Mouse (Mus musculus) kidney, postnatal 0 days (tissue): ENCODE data around the gene Thap8. TPM values are rescaled to one million over a fixed set of nuclear protein-coding genes. Genes with fewer than 3 reads are reported as not detected.

Experiments used
- ATAC-seq: fragments of 200-750 bp; cut with Nextera tagmentation; replicated peaks from 2 replicates; pipeline ENCODE4 v1.8.0; 2017; ENCODE audit warnings: low read depth, moderate number of reproducible peaks, moderate TSS enrichment, moderate library complexity; ENCODE audit not compliant: low FRiP score
- DNase-seq: peaks from one replicate; pipeline ENCODE4 v3.0.0-alpha.2; 2016; ENCODE audit warnings: low spot score
- H3K27ac ChIP-seq: fragments of 300-500 bp; sonication (generic); 2 replicates; pipeline ENCODE4 v1.5.1; 2014; ENCODE audit warnings: mild to moderate bottlenecking
- H3K27me3 ChIP-seq: fragments of 300-500 bp; sonication (generic); 2 replicates; pipeline ENCODE4 v1.6.1; 2014; ENCODE audit warnings: low read length, mixed read lengths; ENCODE audit not compliant: insufficient read depth
- H3K36me3 ChIP-seq: fragments of 300-500 bp; sonication (generic); 2 replicates; pipeline ENCODE4 v1.6.1; 2014; ENCODE audit warnings: low read length, mixed read lengths; ENCODE audit not compliant: insufficient read depth
- H3K4me1 ChIP-seq: fragments of 300-500 bp; sonication (generic); replicated peaks from 2 replicates; pipeline ENCODE4 v1.6.1; 2014; ENCODE audit warnings: antibody characterized with exemption, low read length, mixed read lengths; ENCODE audit not compliant: insufficient read depth
- H3K4me2 ChIP-seq: fragments of 300-500 bp; sonication (generic); 2 replicates; pipeline ENCODE4 v1.6.1; 2014; ENCODE audit warnings: mild to moderate bottlenecking, low read length, moderate library complexity, mixed read lengths
- H3K4me3 ChIP-seq: fragments of 300-500 bp; sonication (generic); replicated peaks from 2 replicates; pipeline ENCODE4 v1.5.1; 2014; ENCODE audit warnings: low read depth, low read length
- H3K9ac ChIP-seq: fragments of 300-500 bp; sonication (generic); 2 replicates; pipeline ENCODE4 v1.6.1; 2014; ENCODE audit warnings: low read depth, low read length
- H3K9me3 ChIP-seq: fragments of 300-500 bp; sonication (generic); replicated peaks from 2 replicates; pipeline ENCODE4 v1.6.1; 2016; ENCODE audit warnings: low read length, inconsistent platforms, mixed read lengths
- CTCF ChIP-seq: IDR thresholded peaks from 2 replicates; pipeline ENCODE4 v1.5.1; 2016; ENCODE audit warnings: antibody characterized with exemption, low read depth, mild to moderate bottlenecking, moderate library complexity
- WGBS: fragments of 180-500 bp; shearing (Covaris S2); extraction: QIAGEN DNeasy Blood & Tissue Kit; methylation state at CpG from one replicate; pipeline ENCODE4 v1.1.7; 2014; 5-methylcytosine and 5-hydroxymethylcytosine counted together
- polyA plus RNA-seq: library from polyadenylated mRNA; unstranded; fragments of >200 nt; fragmentation: Nextera tagmentation; extraction: Ambion mirVana; gene quantifications from 2 replicates; pipeline ENCODE4 v1.2.1, GENCODE M21; 2015

The Thap8 gene
- polyA plus RNA-seq, 1 experiment from 2014 or later, result 0.11 TPM

DNA sequence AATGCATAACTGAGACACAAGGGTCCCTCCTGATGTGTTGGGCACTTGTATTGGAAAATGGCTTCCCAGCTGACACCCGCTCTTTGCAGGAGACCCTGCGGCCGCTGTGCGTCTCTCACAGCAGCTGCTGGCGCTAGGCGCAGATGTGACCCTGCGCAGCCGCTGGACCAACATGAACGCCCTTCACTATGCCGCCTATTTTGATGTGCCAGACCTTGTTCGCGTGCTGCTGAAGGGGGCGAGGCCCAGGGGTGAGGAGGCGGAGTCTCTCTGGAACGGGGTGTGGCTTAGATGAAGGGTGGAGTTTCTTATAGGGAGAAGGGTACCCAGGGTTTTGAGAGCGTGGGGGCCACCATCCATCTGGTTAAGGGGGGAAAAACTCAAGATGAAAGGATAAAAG is 17.4 kb downstream of the Thap8 start:
- 87% methylated on average over 16 of the region's 16 CpGs for WGBS
- H3K27me3 ChIP-seq, result no peaks in the 10 kb centered on the region

DNA sequence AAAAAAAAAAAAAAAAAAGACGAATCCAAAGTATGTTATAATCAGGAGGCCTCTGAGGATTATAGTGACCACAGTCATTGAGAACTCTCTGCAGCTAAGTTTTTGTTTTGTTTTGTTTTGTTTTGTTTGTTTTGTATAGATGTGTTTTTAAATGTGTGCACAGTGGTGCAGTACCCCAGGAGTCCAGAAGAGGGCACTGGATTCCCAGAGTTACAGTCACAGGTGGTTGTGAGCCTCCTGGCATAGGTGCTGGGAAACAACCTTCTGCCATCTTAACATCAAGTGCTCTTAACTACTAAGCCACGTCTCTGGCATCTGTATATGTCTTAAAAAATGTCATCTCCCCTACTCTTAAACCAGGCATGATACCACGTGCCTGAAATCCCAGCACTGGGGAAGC is 21.0 kb downstream of the Thap8 start:
- TF ChIP-seq CTCF, result peak; percentile 71
- no peaks in the 10 kb centered on the region for H3K27me3 ChIP-seq
- no peak for DNase-seq
- no peaks in the 10 kb centered on the region for H3K4me1 ChIP-seq
- H3K4me3 ChIP-seq, result no peak overlapping the region
- no peak overlapping the region for H3K4me2 ChIP-seq
- H3K27ac ChIP-seq, result no peak overlapping the region
- H3K9ac ChIP-seq, result no peak overlapping the region
- 55% methylated on average over 3 of the region's 3 CpGs for WGBS
- no peak for ATAC-seq
- H3K36me3 ChIP-seq, result peaks cover 27% of the 10 kb centered on the region
- H3K9me3 ChIP-seq, result no peaks in the 10 kb centered on the region

More for the DNA sequence above, 17.4 kb downstream of the Thap8 start:
- Histone ChIP-seq H3K9me3 (no peaks in the 10 kb centered on the region), H3K4me3 (no peak overlapping the region), H3K4me1 (peaks cover 2% of the 10 kb centered on the region; the same call in 1 of the 2 replicates), H3K27ac (no peak overlapping the region), H3K9ac (no peak overlapping the region), H3K4me2 (no peak overlapping the region), H3K36me3 (peaks cover 24% of the 10 kb centered on the region)
- DNase-seq (no peak), ATAC-seq (no peak)
- TF ChIP-seq CTCF, result no peak

GRCm38 (mm10) chr7:30306083-30306779 is 26.3 kb downstream of the Thap8 start:
- no peaks in the 10 kb centered on the region for H3K9me3 ChIP-seq
- H3K9ac ChIP-seq, result no peak overlapping the region
- WGBS, result 92% methylated on average over 16 of the region's 16 CpGs
- H3K4me2 ChIP-seq, result no peak overlapping the region
- no peak overlapping the region for H3K27ac ChIP-seq
- peaks cover 17% of the 10 kb centered on the region; the same call in 1 of the 2 replicates for H3K36me3 ChIP-seq
- peaks cover 8% of the 10 kb centered on the region; the same call in 1 of the 2 replicates for H3K4me1 ChIP-seq
- H3K27me3 ChIP-seq, result no peaks in the 10 kb centered on the region
- ATAC-seq (no peak), DNase-seq (peak; percentile 28)
- TF ChIP-seq CTCF, result peak; percentile 59; the same call in 1 of the 2 replicates
- no peak overlapping the region for H3K4me3 ChIP-seq

DNA sequence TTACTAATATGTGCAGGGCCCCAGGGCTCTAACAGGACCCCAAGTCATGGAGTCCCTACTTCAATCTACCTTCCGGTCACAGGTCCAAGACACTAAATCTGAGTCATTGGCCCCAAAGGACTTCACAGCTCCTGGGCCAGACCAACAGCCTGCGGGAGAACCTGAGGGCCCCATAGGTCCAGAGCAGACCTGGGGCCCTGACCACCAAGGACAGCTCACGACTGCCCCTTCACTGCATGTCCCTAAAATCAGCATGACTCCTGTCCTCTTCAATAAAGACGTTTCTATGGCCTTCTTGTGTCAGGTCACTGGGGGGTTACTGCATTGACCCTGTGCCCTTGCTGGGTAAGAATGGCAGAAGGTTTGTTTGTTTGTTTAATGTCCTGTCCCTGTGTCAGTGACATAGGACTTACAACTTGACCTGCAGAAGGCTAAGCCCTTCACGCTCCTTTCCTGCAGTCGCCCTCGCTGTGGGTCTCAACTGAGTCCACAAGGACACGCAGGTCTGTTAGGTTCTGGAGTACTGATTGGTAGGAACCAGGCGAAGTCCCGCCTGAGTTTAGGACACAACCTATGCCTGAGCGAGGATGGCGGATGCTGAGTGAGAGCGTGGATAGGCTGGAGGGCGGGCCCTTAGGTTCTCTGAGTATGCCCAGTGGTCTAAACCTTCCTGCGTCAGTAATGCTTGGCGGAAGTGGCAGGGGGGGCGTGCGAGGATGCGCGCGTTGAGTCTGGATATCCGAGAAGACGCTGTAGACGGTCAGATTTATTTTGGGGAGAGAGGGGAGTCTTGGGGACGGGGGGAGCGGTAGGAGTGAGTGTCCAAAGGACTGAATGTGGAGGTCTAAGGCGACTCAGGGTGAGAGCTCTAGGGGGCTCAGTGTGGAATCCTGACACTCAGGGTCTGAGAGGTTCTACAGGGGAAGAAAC is 28.4 kb downstream of the Thap8 start, which contains the start of gene Alkbh6:
TSS of gene Alkbh6 (plus strand) at position 642 of the 930 bp plus-strand sequence.
- 0 out of 2 replicates have a peak, but pooled peaks have one; percentile 14 for TF ChIP-seq CTCF
- H3K9me3 ChIP-seq, result no peaks in the 10 kb centered on the region
- H3K4me1 ChIP-seq, result peaks cover 8% of the 10 kb centered on the region; the same call in 1 of the 2 replicates
- peak within 1 kb of the TSS; percentile 54 for H3K9ac ChIP-seq
- H3K4me2 ChIP-seq, result peak within 1 kb of the TSS; percentile 77
- no peaks in the 10 kb centered on the region for H3K27me3 ChIP-seq
- peak within 1 kb of the TSS; percentile 50 for H3K4me3 ChIP-seq
- DNase-seq (peak; percentile 99), ATAC-seq (peak; percentile 98)
- peak within 1 kb of the TSS; percentile 78 for H3K27ac ChIP-seq
- H3K36me3 ChIP-seq, result peaks cover 9% of the 10 kb centered on the region; the same call in 1 of the 2 replicates
- 3% methylated on average over 27 of the region's 27 CpGs for WGBS

- Histone ChIP-seq H3K4me1 (peaks cover 11% of the 10 kb centered on the region; the same call in 1 of the 2 replicates), H3K27me3 (no peaks in the 10 kb centered on the region), H3K36me3 (peaks cover 5% of the 10 kb centered on the region; the same call in 1 of the 2 replicates), H3K4me3 (peak overlapping the region; percentile 50), H3K9me3 (no peaks in the 10 kb centered on the region), H3K9ac (peak overlapping the region; percentile 54), H3K4me2 (peak overlapping the region; percentile 77), H3K27ac (peak overlapping the region; percentile 51; the same call in 1 of the 2 replicates)
- 61% methylated on average over 15 of the region's 15 CpGs for WGBS
- DNase-seq (no peak), ATAC-seq (no peak)
- TF ChIP-seq CTCF, result no peak
These were observed 29.7 kb downstream of the Thap8 start for GRCm38 (mm10) chr7:30309395-30310129.

DNA sequence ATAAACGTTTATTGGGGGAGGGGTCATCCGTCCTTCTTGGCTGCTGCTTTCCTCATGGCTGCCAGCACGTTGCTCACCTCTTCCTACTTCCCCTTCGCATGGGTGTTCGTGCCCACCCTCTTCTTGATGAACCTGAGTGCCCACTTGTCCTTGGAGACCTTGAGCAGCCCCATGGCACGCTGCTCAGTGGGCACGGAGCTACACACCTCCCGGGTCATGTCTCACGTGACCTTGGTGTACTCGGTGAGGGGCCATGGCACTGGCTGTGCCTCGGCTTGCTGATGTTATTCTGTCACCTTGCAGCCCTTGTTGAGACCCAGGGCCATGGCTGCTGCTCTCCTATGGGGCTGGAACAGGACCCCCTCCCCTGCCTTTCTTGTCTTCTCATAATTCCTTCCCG is 30.2 kb downstream of the Thap8 start:
- Histone ChIP-seq H3K4me1 (peaks cover 13% of the 10 kb centered on the region; the same call in 1 of the 2 replicates), H3K4me3 (no peak overlapping the region), H3K27ac (no peak overlapping the region), H3K9ac (no peak overlapping the region), H3K36me3 (peaks cover 5% of the 10 kb centered on the region; the same call in 1 of the 2 replicates), H3K27me3 (no peaks in the 10 kb centered on the region), H3K4me2 (no peak overlapping the region), H3K9me3 (no peaks in the 10 kb centered on the region)
- ATAC-seq, result no peak
- no peak for DNase-seq
- 81% methylated on average over 12 of the region's 12 CpGs for WGBS
- no peak for TF ChIP-seq CTCF
